Mouse (Mus musculus) gastrocnemius, adult 18-20 months (tissue): ENCODE results near the gene Sez6l. TPM values are rescaled to one million over a fixed set of nuclear protein-coding genes. Genes with fewer than 3 reads are reported as not detected.

Experiments used
- DNase-seq: peaks from one replicate; pipeline ENCODE4 v3.0.0; 2021; ENCODE audit warnings: low spot score
- long read RNA-seq, 2 experiments: library from polyadenylated mRNA; stranded (forward); transcript quantifications; one replicate each; pipeline ENCODE4 v2.0.0; 2021
- total RNA-seq, 2 experiments: library from RNA; stranded (reverse); gene quantifications; 2 replicates each; pipeline ENCODE4 v1.2.3; 2021

Gene Sez6l
- total RNA-seq, result under 1 TPM in 1 of 2 experiments, not detected in 1; 0.02 TPM
- long read RNA-seq, experiment 1, result 0 reads
- long read RNA-seq, experiment 2, result 0 reads

- DNase-seq, result no peak
Measured at GRCm38 (mm10) chr5:112576993-112577670, at the start of gene Sez6l. TSS of gene Sez6l (minus strand) at chr5:112577185.

GRCm38 (mm10) chr5:112625555-112626160, 48.7 kb upstream of the Sez6l start:
- DNase-seq, result no peak

GRCm38 (mm10) chr5:112622946-112623345, 46.0 kb upstream of the Sez6l start:
- DNase-seq, result no peak

GRCm38 (mm10) chr5:112620256-112620655, 43.3 kb upstream of the Sez6l start:
- no peak for DNase-seq

GRCm38 (mm10) chr5:112619344-112619743, 42.4 kb upstream of the Sez6l start:
- no peak for DNase-seq

GRCm38 (mm10) chr5:112617602-112618247, 40.7 kb upstream of the Sez6l start:
- DNase-seq, result no peak

GRCm38 (mm10) chr5:112615946-112616617, 39.1 kb upstream of the Sez6l start:
- no peak for DNase-seq

- peak; percentile 15 for DNase-seq
Measured at GRCm38 (mm10) chr5:112607867-112608516, 31.0 kb upstream of the Sez6l start.

- DNase-seq, result no peak
Measured at GRCm38 (mm10) chr5:112607119-112607518, 30.1 kb upstream of the Sez6l start.

GRCm38 (mm10) chr5:112605371-112605770, 28.4 kb upstream of the Sez6l start:
- DNase-seq, result no peak

GRCm38 (mm10) chr5:112604251-112604650, 27.3 kb upstream of the Sez6l start:
- peak; percentile 1 for DNase-seq

- no peak for DNase-seq
Measured at GRCm38 (mm10) chr5:112603594-112603993, 26.6 kb upstream of the Sez6l start.

- DNase-seq, result no peak
Measured at GRCm38 (mm10) chr5:112600309-112600939, 23.4 kb upstream of the Sez6l start.

GRCm38 (mm10) chr5:112599538-112600308, 22.7 kb upstream of the Sez6l start:
- no peak for DNase-seq

- peak; percentile 4 for DNase-seq
Measured at GRCm38 (mm10) chr5:112597876-112598275, 20.9 kb upstream of the Sez6l start.

- no peak for DNase-seq
Measured at GRCm38 (mm10) chr5:112597307-112597706, 20.3 kb upstream of the Sez6l start.

GRCm38 (mm10) chr5:112596729-112597128, 19.7 kb upstream of the Sez6l start:
- DNase-seq, result no peak

- no peak for DNase-seq
Measured at GRCm38 (mm10) chr5:112595701-112596632, 19.0 kb upstream of the Sez6l start.

GRCm38 (mm10) chr5:112591706-112592105, 14.7 kb upstream of the Sez6l start:
- DNase-seq, result no peak
